Mouse (Mus musculus): Measurements from ENCODE around the gene Osbpl10.

DNA sequence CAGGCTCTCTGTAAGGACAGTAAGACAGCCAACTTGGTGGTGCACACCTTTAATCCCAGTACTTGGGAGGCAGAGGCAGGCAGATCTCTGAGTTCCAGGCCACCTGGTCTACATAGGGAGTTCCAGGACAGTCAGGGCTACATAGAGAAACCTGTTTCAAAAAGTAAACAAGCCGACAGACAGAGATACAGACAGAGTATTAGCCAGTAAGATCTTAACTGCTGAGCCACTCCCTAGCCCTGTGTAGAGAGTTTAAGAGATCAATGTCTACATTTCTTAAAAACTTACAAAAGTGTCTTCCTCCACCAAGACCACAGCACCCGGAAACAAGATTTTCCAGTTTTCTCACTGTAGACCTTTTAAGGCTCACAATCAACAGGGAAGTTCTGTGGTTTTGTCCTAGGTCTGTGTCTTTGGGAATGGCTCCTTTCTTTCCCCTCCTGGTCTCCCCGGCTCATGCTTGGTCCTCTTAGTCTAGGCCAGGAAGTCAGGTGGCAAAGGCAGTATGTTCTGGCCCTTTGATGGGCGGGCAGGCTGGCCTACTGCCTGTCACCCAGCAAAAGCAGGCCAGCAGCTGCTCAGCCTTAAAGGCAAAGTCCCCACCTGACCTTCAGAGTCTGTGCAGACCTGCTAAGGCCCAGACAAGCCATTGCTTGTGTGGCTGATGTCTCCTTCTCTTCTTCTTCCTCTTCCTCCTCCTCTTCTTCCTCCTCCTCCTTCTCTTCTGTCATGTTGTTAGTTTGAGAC lies 18.2 kb upstream of the Osbpl10 start:
- TF ChIP-seq CTCF (IDR thresholded peaks at IDR 0.05; ENCODE audit: low read depth) (no peak), EP300 (optimal IDR thresholded peaks at IDR 0.05) (no peak)

Data from stomach, postnatal 0 days (tissue).